Mouse (Mus musculus) small intestine, adult 2 months (tissue): ENCODE measurements around the gene Vmp1. TPM values are rescaled to one million over a fixed set of nuclear protein-coding genes. Genes with fewer than 3 reads are reported as not detected.

Source experiments
- H3K27ac ChIP-seq: fragments of 200-500 bp; 2 replicates; pipeline ENCODE4 v1.5.1; 2012; ENCODE audit warnings: low read depth, low read length, control low read depth, inconsistent platforms; ENCODE audit not compliant: insufficient read depth
- H3K27me3 ChIP-seq: fragments of 200-500 bp; 2 replicates; pipeline ENCODE4 v1.6.1; 2012; ENCODE audit warnings: mild to moderate bottlenecking, moderate library complexity, low read length, inconsistent platforms; ENCODE audit not compliant: control insufficient read depth, insufficient read depth
- H3K36me3 ChIP-seq: fragments of 200-500 bp; 2 replicates; pipeline ENCODE4 v1.6.1; 2012; ENCODE audit warnings: mild to moderate bottlenecking, low read length, control low read depth, inconsistent platforms; ENCODE audit not compliant: control insufficient read depth, insufficient read depth
- H3K4me1 ChIP-seq: fragments of 200-500 bp; 2 replicates; pipeline ENCODE4 v1.6.1; 2012; ENCODE audit warnings: low read length, inconsistent platforms, mixed read lengths; ENCODE audit not compliant: control insufficient read depth, insufficient read depth, insufficient read length
- H3K4me3 ChIP-seq: fragments of 200-500 bp; 2 replicates; pipeline ENCODE4 v1.5.1; 2012; ENCODE audit warnings: low read depth, mild to moderate bottlenecking, control low read depth, inconsistent platforms, low read length, moderate library complexity
- CTCF ChIP-seq: fragments of 200-500 bp; IDR thresholded peaks from 2 replicates; pipeline ENCODE4 v1.5.1; 2012; ENCODE audit warnings: low read depth, mild to moderate bottlenecking, control low read depth, inconsistent platforms, low read length, moderate library complexity, mixed read lengths; ENCODE audit not compliant: insufficient replicate concordance, insufficient read length; ENCODE audit errors: extremely low read depth
- POLR2A ChIP-seq: fragments of 200-500 bp; IDR thresholded peaks from 2 replicates; pipeline ENCODE4 v1.6.1; 2012; ENCODE audit warnings: low read depth, mild to moderate bottlenecking, control low read depth, inconsistent platforms, low read length, moderate library complexity
- WGBS: fragments of 180-500 bp; shearing (Covaris S2); methylation state at CpG from one replicate; pipeline ENCODE4 v1.1.7; 2018; 5-methylcytosine and 5-hydroxymethylcytosine counted together
- polyA plus RNA-seq: library from polyadenylated mRNA; depleted of rRNA; stranded (reverse); fragments of >200 nt; gene quantifications from 2 replicates; pipeline ENCODE4 v1.2.3, GENCODE M21; 2012

Gene Vmp1
- polyA plus RNA-seq, 1 experiment, result 38.8 TPM

- Histone ChIP-seq H3K27ac (no peak overlapping the region), H3K4me3 (no peak overlapping the region), H3K36me3 (peaks cover 45% of the 10 kb centered on the region), H3K4me1 (no peaks in the 10 kb centered on the region; the same call in 1 of the 2 replicates), H3K27me3 (no peaks in the 10 kb centered on the region)
- WGBS, result 80% methylated on average over 3 of the region's 3 CpGs
- no peak for TF ChIP-seq CTCF
- TF ChIP-seq POLR2A, result no peak
Measured at GRCm38 (mm10) chr11:86690383-86690782, 6.7 kb upstream of the Vmp1 start.

- peaks cover 11% of the 10 kb centered on the region for H3K36me3 ChIP-seq
- H3K27ac ChIP-seq, result no peak overlapping the region
- TF ChIP-seq POLR2A (no peak), CTCF (no peak)
- H3K4me1 ChIP-seq, result peaks cover 2% of the 10 kb centered on the region; the same call in 1 of the 2 replicates
- no peaks in the 10 kb centered on the region for H3K27me3 ChIP-seq
- H3K4me3 ChIP-seq, result no peak overlapping the region
- WGBS, result 75% methylated on average over 1 of the region's 1 CpGs
Measured at GRCm38 (mm10) chr11:86685366-86685765, 1.7 kb upstream of the Vmp1 start.

GRCm38 (mm10) chr11:86684126-86685012 is 733 bp upstream of the Vmp1 start:
- under 1% methylated on average over 20 of the region's 20 CpGs for WGBS
- peak overlapping the region; percentile 99 for H3K4me3 ChIP-seq
- H3K27ac ChIP-seq, result peak overlapping the region; percentile 90
- no peaks in the 10 kb centered on the region for H3K27me3 ChIP-seq
- no peak for TF ChIP-seq POLR2A
- no peak for TF ChIP-seq CTCF
- H3K4me1 ChIP-seq, result peaks cover 6% of the 10 kb centered on the region; the same call in 1 of the 2 replicates
- peaks cover 6% of the 10 kb centered on the region for H3K36me3 ChIP-seq

GRCm38 (mm10) chr11:86682861-86683260 is 775 bp downstream of the Vmp1 start:
- Histone ChIP-seq H3K27ac (peak overlapping the region; percentile 90; the same call in 1 of the 2 replicates), H3K36me3 (0 out of 2 replicates have a peak, but pooled peaks cover 2% of the 10 kb centered on the region), H3K4me3 (peak overlapping the region; percentile 99; the same call in 1 of the 2 replicates), H3K4me1 (peaks cover 6% of the 10 kb centered on the region; the same call in 1 of the 2 replicates), H3K27me3 (no peaks in the 10 kb centered on the region)
- 16% methylated on average over 7 of the region's 7 CpGs for WGBS
- no peak for TF ChIP-seq POLR2A
- no peak for TF ChIP-seq CTCF

- Histone ChIP-seq H3K27me3 (no peaks in the 10 kb centered on the region), H3K27ac (peak overlapping the region; percentile 84), H3K4me3 (no peak overlapping the region; the same call in 1 of the 2 replicates), H3K36me3 (0 out of 2 replicates have a peak, but pooled peaks cover 2% of the 10 kb centered on the region), H3K4me1 (peaks cover 10% of the 10 kb centered on the region; the same call in 1 of the 2 replicates)
- 29% methylated on average over 3 of the region's 3 CpGs for WGBS
- no peak for TF ChIP-seq CTCF
- no peak for TF ChIP-seq POLR2A
Measured at GRCm38 (mm10) chr11:86681423-86681822, 2.2 kb downstream of the Vmp1 start.

GRCm38 (mm10) chr11:86680729-86681128 is 2.9 kb downstream of the Vmp1 start:
- peaks cover 12% of the 10 kb centered on the region; the same call in 1 of the 2 replicates for H3K4me1 ChIP-seq
- TF ChIP-seq CTCF, result no peak
- TF ChIP-seq POLR2A, result no peak
- H3K36me3 ChIP-seq, result 0 out of 2 replicates have a peak, but pooled peaks cover 2% of the 10 kb centered on the region
- 82% methylated on average over 3 of the region's 3 CpGs for WGBS
- no peak overlapping the region for H3K4me3 ChIP-seq
- peak overlapping the region; percentile 71 for H3K27ac ChIP-seq
- no peaks in the 10 kb centered on the region for H3K27me3 ChIP-seq

- Histone ChIP-seq H3K27me3 (no peaks in the 10 kb centered on the region), H3K27ac (peak overlapping the region; percentile 90; the same call in 1 of the 2 replicates), H3K4me1 (peaks cover 9% of the 10 kb centered on the region; the same call in 1 of the 2 replicates), H3K4me3 (no peak overlapping the region), H3K36me3 (0 out of 2 replicates have a peak, but pooled peaks cover 2% of the 10 kb centered on the region)
- WGBS, result 26% methylated on average over 5 of the region's 5 CpGs
- TF ChIP-seq CTCF (no peak), POLR2A (no peak)
Measured at GRCm38 (mm10) chr11:86678957-86679356, 4.7 kb downstream of the Vmp1 start.
